Mouse (Mus musculus) hindbrain, embryonic 10.5 days (tissue): ENCODE results near the gene Ssh2. TPM values are rescaled to one million over a fixed set of nuclear protein-coding genes. Genes with fewer than 3 reads are reported as not detected.

ENCODE experiments used
- DNase-seq: peaks from one replicate; pipeline ENCODE4 v3.0.0-alpha.2; 2017; ENCODE audit warnings: low spot score
- H3K27ac ChIP-seq: fragments of 300-500 bp; sonication (generic); 2 replicates; pipeline ENCODE4 v1.5.1; 2016; ENCODE audit warnings: mild to moderate bottlenecking, moderate library complexity
- H3K27me3 ChIP-seq: fragments of 300-500 bp; sonication (generic); 2 replicates; pipeline ENCODE4 v1.6.1; 2016; ENCODE audit warnings: mild to moderate bottlenecking; ENCODE audit not compliant: poor library complexity, insufficient read depth, severe bottlenecking
- H3K36me3 ChIP-seq: fragments of 300-500 bp; sonication (generic); 2 replicates; pipeline ENCODE4 v1.6.1; 2016; ENCODE audit warnings: mild to moderate bottlenecking, moderate library complexity
- H3K4me1 ChIP-seq: fragments of 300-500 bp; sonication (generic); replicated peaks from 2 replicates; pipeline ENCODE4 v1.6.1; 2016; ENCODE audit warnings: mild to moderate bottlenecking
- H3K4me3 ChIP-seq: fragments of 300-500 bp; sonication (generic); 2 replicates; pipeline ENCODE4 v1.5.1; 2016; ENCODE audit warnings: mild to moderate bottlenecking, moderate library complexity
- H3K9me3 ChIP-seq: fragments of 300-500 bp; sonication (generic); 2 replicates; pipeline ENCODE4 v1.6.1; 2016; ENCODE audit warnings: mild to moderate bottlenecking, moderate library complexity
- WGBS: fragments of 180-500 bp; shearing (Covaris S2); methylation state at CpG from one replicate; pipeline ENCODE4 v1.1.7; 2016; 5-methylcytosine and 5-hydroxymethylcytosine counted together
- polyA plus RNA-seq: library from polyadenylated mRNA; unstranded; fragments of >200 nt; fragmentation: Nextera tagmentation; extraction: Ambion mirVana; gene quantifications from 2 replicates; pipeline ENCODE4 v1.2.1, GENCODE M21; 2016

Ssh2 gene
- polyA plus RNA-seq = 9.0 and 10.1 TPM in 2 replicates

DNA sequence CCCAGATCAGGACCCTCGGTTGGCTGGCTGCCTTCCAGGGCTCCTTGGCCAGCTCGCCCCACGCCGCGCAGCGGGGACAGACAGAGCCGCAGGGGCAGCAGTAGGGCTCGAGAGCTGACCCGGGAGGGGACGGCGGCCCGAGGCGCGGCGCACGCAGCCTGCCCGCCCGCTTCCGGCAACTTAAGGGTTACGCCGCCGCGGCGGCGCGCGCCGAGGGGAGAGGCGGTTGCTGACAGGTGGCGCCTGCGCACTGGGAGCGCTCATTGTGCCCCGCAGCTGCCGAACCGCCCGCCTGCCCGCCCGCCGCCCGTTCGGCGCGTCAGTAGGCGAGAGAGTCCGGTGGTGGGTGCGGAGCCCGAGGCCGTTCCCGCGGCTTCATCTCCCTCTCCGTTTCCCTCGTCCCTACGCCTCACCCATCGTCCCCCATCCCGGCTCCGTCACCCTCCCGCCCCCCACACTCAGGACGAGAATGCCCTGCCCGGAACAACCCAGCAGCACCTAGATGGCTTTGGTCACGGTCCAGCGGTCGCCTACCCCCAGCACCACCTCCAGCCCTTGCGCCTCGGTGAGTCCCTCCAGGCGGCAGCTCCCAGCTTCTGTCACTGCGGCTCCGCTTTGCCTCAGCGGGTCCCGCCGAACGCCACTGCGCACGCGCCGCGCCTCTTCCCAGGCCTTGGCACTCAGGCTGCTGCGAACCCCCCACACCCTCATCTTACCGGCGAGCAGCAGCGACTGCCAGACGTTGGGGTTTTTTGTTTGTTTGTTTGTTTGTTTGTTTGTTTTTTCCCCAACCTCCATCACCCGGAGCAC is at the start of gene Ssh2:
Gene Ssh2, plus strand, starts transcription at position 337 of the 810 bp plus-strand sequence.
- H3K36me3 ChIP-seq = no peaks in the 10 kb centered on the region
- no peaks in the 10 kb centered on the region for H3K27me3 ChIP-seq
- peak; percentile 90 for DNase-seq
- peaks cover 29% of the 10 kb centered on the region for H3K4me1 ChIP-seq
- H3K27ac ChIP-seq = peak within 1 kb of the TSS; percentile 98
- peak within 1 kb of the TSS; percentile 93 for H3K4me3 ChIP-seq
- H3K9me3 ChIP-seq = no peaks in the 10 kb centered on the region
- 0% methylated on average over 82 of the region's 82 CpGs for WGBS

DNA sequence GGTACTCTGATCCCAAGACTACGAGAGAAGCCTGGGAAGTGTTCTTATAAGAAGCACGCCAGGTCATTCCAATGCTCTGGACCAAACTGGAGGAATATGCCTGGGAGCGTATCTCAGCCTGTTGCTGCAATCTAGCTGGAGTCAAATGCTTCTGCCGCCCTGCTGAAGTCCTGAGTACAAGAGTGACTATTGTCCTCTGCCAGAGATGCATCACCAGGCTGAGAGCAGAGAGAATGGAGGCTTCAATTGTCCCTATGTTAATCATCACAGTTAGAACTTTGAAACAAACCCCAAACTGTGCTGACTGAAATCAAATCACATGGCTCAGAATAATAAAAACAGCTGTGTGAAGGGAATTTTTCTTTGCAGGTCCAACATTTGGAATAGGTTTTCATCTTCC is 42.4 kb upstream of the Ssh2 start:
- Histone ChIP-seq H3K36me3 (no peaks in the 10 kb centered on the region), H3K27ac (no peak overlapping the region), H3K4me3 (no peak overlapping the region), H3K9me3 (no peaks in the 10 kb centered on the region), H3K4me1 (peaks cover 10% of the 10 kb centered on the region), H3K27me3 (no peaks in the 10 kb centered on the region)
- peak; percentile 4 for DNase-seq
- WGBS = 49% methylated on average over 4 of the region's 4 CpGs

GRCm38 (mm10) chr11:77174531-77174930 is 41.6 kb upstream of the Ssh2 start:
- H3K27ac ChIP-seq = no peak overlapping the region
- H3K27me3 ChIP-seq = no peaks in the 10 kb centered on the region
- no peak for DNase-seq
- H3K36me3 ChIP-seq = no peaks in the 10 kb centered on the region
- 74% methylated on average over 7 of the region's 7 CpGs for WGBS
- H3K9me3 ChIP-seq = no peaks in the 10 kb centered on the region
- no peak overlapping the region for H3K4me3 ChIP-seq
- H3K4me1 ChIP-seq = peaks cover 10% of the 10 kb centered on the region

DNA sequence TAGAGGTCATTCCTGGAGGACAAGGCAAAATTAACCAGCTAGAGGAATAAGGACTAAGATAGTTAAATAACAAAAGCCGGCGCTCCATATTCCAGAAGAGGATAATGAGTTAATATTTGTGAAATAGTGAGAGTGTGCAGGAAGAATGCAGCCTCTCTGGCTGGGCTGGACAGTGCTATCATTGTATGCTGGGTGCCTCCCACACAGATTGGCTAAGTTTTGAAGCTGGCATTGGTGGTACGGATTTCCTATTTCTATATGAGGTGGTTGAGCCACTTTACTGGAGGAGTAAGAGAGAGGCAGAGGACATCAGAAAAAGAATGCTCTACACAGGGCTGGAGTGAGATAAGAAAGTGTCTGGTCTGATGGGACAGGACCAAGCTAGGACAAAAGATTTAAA is 36.3 kb upstream of the Ssh2 start:
- 84% methylated on average over 3 of the region's 3 CpGs for WGBS
- no peak overlapping the region for H3K4me3 ChIP-seq
- H3K4me1 ChIP-seq = no peaks in the 10 kb centered on the region
- no peak for DNase-seq
- no peaks in the 10 kb centered on the region for H3K27me3 ChIP-seq
- H3K27ac ChIP-seq = no peak overlapping the region
- H3K9me3 ChIP-seq = no peaks in the 10 kb centered on the region
- no peaks in the 10 kb centered on the region for H3K36me3 ChIP-seq

GRCm38 (mm10) chr11:77180886-77181285 is 35.2 kb upstream of the Ssh2 start:
- Histone ChIP-seq H3K27me3 (no peaks in the 10 kb centered on the region), H3K4me3 (no peak overlapping the region), H3K36me3 (no peaks in the 10 kb centered on the region), H3K9me3 (no peaks in the 10 kb centered on the region), H3K27ac (no peak overlapping the region), H3K4me1 (no peaks in the 10 kb centered on the region)
- WGBS = 77% methylated on average over 4 of the region's 4 CpGs
- DNase-seq = no peak

- Histone ChIP-seq H3K36me3 (no peaks in the 10 kb centered on the region), H3K4me1 (no peaks in the 10 kb centered on the region), H3K9me3 (no peaks in the 10 kb centered on the region), H3K27ac (no peak overlapping the region), H3K4me3 (no peak overlapping the region), H3K27me3 (no peaks in the 10 kb centered on the region)
- 80% methylated on average over 5 of the region's 5 CpGs for WGBS
- no peak for DNase-seq
These were observed 34.6 kb upstream of the Ssh2 start for GRCm38 (mm10) chr11:77181528-77181927.

GRCm38 (mm10) chr11:77182041-77182440 is 34.0 kb upstream of the Ssh2 start:
- H3K4me1 ChIP-seq = no peaks in the 10 kb centered on the region
- no peaks in the 10 kb centered on the region for H3K9me3 ChIP-seq
- no peaks in the 10 kb centered on the region for H3K27me3 ChIP-seq
- no peaks in the 10 kb centered on the region for H3K36me3 ChIP-seq
- WGBS = 86% methylated on average over 2 of the region's 2 CpGs
- no peak overlapping the region for H3K4me3 ChIP-seq
- DNase-seq = no peak
- no peak overlapping the region for H3K27ac ChIP-seq

DNA sequence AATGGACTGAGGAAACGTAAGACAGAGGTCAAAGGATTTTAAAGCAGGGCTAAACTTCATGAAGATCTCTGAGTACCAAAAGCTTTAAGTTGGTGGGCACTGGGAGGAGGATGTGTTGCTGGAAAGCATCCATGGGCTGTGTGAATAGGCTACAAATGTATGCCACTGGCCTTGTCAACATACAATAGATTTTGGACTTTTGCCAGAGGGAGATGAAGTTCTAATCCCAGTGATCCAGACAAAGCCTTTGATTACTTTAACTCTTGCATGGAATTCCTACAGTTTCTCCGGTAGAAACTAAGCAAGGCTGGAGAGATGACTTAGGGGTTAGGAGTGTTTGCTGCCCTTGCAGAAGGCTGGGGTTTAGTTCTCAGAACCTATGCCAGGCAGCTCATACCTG is 33.5 kb upstream of the Ssh2 start:
- no peak overlapping the region for H3K27ac ChIP-seq
- 74% methylated on average over 2 of the region's 2 CpGs for WGBS
- H3K4me3 ChIP-seq = no peak overlapping the region
- H3K27me3 ChIP-seq = no peaks in the 10 kb centered on the region
- no peaks in the 10 kb centered on the region for H3K36me3 ChIP-seq
- H3K4me1 ChIP-seq = no peaks in the 10 kb centered on the region
- no peaks in the 10 kb centered on the region for H3K9me3 ChIP-seq
- no peak for DNase-seq

DNA sequence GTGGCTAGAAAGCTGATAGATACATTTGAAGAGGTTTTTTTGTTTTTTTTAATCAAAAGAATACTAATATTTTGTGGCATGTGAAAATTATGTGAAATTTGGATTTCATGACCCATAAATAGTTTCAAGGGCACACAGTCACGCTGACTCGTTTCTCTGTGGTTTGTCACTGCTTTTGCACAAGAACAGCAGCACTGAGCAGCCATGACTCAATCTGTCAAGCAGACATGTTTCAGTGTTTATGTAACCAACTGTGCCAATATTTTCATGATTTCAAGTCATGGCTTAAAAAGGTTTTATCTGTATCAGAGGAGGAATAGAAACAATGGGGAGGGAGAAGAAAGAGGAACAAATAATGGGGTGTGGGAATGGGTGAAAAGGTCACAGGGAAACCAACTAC is 31.2 kb upstream of the Ssh2 start:
- no peak overlapping the region for H3K27ac ChIP-seq
- H3K4me3 ChIP-seq = no peak overlapping the region
- H3K9me3 ChIP-seq = no peaks in the 10 kb centered on the region
- H3K4me1 ChIP-seq = no peaks in the 10 kb centered on the region
- WGBS = 80% methylated on average over 2 of the region's 2 CpGs
- H3K27me3 ChIP-seq = no peaks in the 10 kb centered on the region
- H3K36me3 ChIP-seq = no peaks in the 10 kb centered on the region
- DNase-seq = no peak

DNA sequence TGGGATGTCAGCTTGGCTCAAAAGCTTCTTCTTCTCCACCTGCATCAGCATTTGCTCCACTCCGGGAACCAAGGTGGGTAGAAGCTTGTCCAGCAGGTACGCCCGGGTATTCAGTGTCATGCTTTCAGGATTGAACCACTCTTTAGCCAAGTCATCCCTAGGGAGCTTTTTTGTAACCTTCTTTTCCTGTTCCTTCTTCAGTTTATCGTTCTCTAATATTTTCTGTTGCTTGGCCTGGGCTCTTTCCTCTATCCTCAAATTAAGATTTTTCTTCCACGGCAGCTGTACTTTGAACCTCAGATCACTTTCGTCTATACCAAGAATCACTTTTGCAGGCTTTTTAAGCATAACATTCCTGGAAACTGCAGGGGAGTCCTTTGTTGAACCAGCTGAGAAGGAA is 27.2 kb upstream of the Ssh2 start, which contains the start of gene Efcab5:
Gene Efcab5, minus strand, starts transcription at position 101 of the 400 bp plus-strand sequence.
- WGBS = 84% methylated on average over 6 of the region's 6 CpGs

DNA sequence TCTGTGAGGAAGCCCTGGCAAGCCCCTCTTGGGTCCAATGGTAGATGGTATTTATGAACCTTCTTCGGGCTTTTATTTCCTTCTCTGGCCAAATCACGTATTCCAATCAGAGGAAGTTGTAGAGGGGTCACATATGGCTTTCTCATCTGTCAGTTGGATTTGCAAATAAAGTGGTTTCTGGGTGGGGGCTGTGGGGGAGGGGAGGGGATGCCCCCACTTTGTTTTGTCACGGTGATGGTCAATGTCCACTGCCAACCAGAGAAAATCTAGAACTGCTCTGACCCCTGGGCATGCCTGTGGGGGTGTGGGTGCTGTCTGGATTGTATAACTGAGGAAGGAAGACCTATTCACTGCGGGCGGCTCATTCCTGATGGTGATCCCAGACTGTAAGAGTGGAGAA is 22.7 kb upstream of the Ssh2 start:
- Histone ChIP-seq H3K36me3 (no peaks in the 10 kb centered on the region), H3K27me3 (no peaks in the 10 kb centered on the region), H3K27ac (no peak overlapping the region), H3K4me3 (no peak overlapping the region), H3K9me3 (no peaks in the 10 kb centered on the region), H3K4me1 (peaks cover 17% of the 10 kb centered on the region)
- 77% methylated on average over 5 of the region's 5 CpGs for WGBS
- peak; percentile 6 for DNase-seq

More for the DNA sequence above, 27.2 kb upstream of the Ssh2 start, which contains the start of gene Efcab5:
- Histone ChIP-seq H3K4me1 (peaks cover 6% of the 10 kb centered on the region), H3K27ac (no peak within 1 kb of the TSS), H3K36me3 (no peaks in the 10 kb centered on the region), H3K27me3 (no peaks in the 10 kb centered on the region), H3K4me3 (no peak within 1 kb of the TSS), H3K9me3 (no peaks in the 10 kb centered on the region)
- no peak for DNase-seq

DNA sequence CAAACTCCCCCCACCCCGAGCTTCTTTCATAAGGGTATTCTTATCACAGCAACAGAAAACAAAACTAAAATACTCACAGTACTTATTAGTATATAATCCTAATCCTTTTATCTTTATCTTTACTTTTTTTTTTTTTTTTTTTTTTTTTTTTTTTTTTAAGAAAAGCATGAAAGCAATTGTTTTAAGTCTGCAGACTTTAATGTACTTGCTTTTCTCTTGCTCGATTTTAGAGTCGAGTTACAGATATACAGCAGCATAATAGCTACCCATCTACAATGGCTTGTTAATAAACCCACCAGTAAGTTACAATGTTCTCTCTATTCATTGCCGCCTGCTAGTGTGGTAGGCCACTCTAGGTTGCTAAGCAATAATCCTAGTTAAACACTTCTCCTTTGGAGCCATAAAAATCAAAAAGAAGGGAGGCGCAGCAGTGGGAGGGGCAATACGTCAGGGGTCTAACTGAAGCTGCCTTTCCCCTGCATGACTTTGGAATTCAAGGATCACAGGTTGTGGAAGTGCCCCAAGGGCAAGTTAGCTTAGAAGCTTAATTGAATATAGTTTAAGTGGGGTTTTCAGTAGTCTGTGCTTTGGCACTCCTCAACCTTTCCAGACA is 22.0 kb upstream of the Ssh2 start:
- H3K27ac ChIP-seq = no peak overlapping the region
- DNase-seq = peak; percentile 23
- WGBS = 49% methylated on average over 6 of the region's 6 CpGs
- peaks cover 17% of the 10 kb centered on the region for H3K4me1 ChIP-seq
- no peaks in the 10 kb centered on the region for H3K9me3 ChIP-seq
- H3K27me3 ChIP-seq = no peaks in the 10 kb centered on the region
- no peaks in the 10 kb centered on the region for H3K36me3 ChIP-seq
- no peak overlapping the region for H3K4me3 ChIP-seq

DNA sequence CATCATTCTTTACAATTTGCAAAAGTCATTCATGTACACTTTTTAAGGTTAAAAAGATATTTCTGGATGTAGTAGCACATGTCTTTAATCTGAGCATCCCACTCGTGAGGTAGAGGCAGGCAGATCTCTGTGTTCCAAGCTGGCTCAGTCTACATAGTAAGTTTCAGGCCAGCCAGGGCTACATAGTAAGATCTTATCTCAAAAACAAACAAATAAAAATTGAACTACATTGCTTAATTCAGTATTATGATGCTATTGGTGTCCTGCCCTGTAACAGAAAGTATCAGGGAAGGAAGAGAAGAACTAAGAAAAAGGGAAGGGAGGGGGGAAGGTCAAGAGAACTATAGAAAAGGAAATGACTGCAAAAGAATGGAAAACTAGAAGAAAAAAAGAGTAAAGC is 21.3 kb upstream of the Ssh2 start:
- no peak for DNase-seq
- no peak overlapping the region for H3K27ac ChIP-seq
- 86% methylated on average over 1 of the region's 1 CpGs for WGBS
- H3K9me3 ChIP-seq = no peaks in the 10 kb centered on the region
- H3K36me3 ChIP-seq = no peaks in the 10 kb centered on the region
- peaks cover 20% of the 10 kb centered on the region for H3K4me1 ChIP-seq
- H3K4me3 ChIP-seq = no peak overlapping the region
- H3K27me3 ChIP-seq = no peaks in the 10 kb centered on the region
